Mouse (Mus musculus): ENCODE measurements around the gene Ccr10.

GRCm38 (mm10) chr11:101188166-101188805 lies 13.0 kb upstream of the Ccr10 start:
- no peak for TF ChIP-seq CTCF (IDR thresholded peaks at IDR 0.05; ENCODE audit: control insufficient read depth, insufficient read depth, insufficient read length)
- TF ChIP-seq FOSL1 (IDR thresholded peaks at IDR 0.05; ENCODE audit: insufficient read depth, low read length, poor library complexity, severe bottlenecking): no peak
- TF ChIP-seq MYOG (IDR thresholded peaks at IDR 0.05; ENCODE audit: control insufficient read depth, extremely low read depth, insufficient read length): no peak
- TF ChIP-seq MAX (IDR thresholded peaks at IDR 0.05): no peak
- no peak for TF ChIP-seq CEBPB (IDR thresholded peaks at IDR 0.05; ENCODE audit: low read depth)
